Mouse (Mus musculus) midbrain, embryonic 12.5 days (tissue): ENCODE results near the gene Olfr1034. TPM values are rescaled to one million over a fixed set of nuclear protein-coding genes. Genes with fewer than 3 reads are reported as not detected.
"Not testable (repeated sequence)": the region's sequence is repeated elsewhere in the genome, so short reads cannot be mapped to it uniquely, and the experiment has no call there.

ENCODE experiments used
- ATAC-seq: fragments of 200-750 bp; cut with Nextera tagmentation; 2 replicates; pipeline ENCODE4 v1.8.0; 2017; ENCODE audit warnings: low read depth, moderate TSS enrichment, moderate library complexity; ENCODE audit not compliant: low FRiP score
- H3K27ac ChIP-seq: fragments of 300-500 bp; sonication (generic); replicated peaks from 2 replicates; pipeline ENCODE4 v1.5.1; 2016; ENCODE audit warnings: mild to moderate bottlenecking
- H3K27me3 ChIP-seq: fragments of 300-500 bp; sonication (generic); 2 replicates; pipeline ENCODE4 v1.6.1; 2016; ENCODE audit warnings: mild to moderate bottlenecking
- H3K36me3 ChIP-seq: fragments of 300-500 bp; sonication (generic); 2 replicates; pipeline ENCODE4 v1.6.1; 2016
- H3K4me1 ChIP-seq: fragments of 300-500 bp; sonication (generic); 2 replicates; pipeline ENCODE4 v1.6.1; 2016
- H3K4me2 ChIP-seq: fragments of 300-500 bp; sonication (generic); replicated peaks from 2 replicates; pipeline ENCODE4 v1.6.1; 2016; ENCODE audit warnings: mild to moderate bottlenecking, moderate library complexity
- H3K4me3 ChIP-seq: fragments of 300-500 bp; sonication (generic); 2 replicates; pipeline ENCODE4 v1.5.1; 2016; ENCODE audit warnings: mild to moderate bottlenecking
- H3K9ac ChIP-seq: fragments of 300-500 bp; sonication (generic); replicated peaks from 2 replicates; pipeline ENCODE4 v1.6.1; 2016; ENCODE audit warnings: mild to moderate bottlenecking, moderate library complexity
- H3K9me3 ChIP-seq: fragments of 300-500 bp; sonication (generic); 2 replicates; pipeline ENCODE4 v1.6.1; 2016; ENCODE audit warnings: mild to moderate bottlenecking
- WGBS: fragments of 180-500 bp; shearing (Covaris S2); methylation state at CpG from one replicate; pipeline ENCODE4 v1.1.7; 2016; 5-methylcytosine and 5-hydroxymethylcytosine counted together
- polyA plus RNA-seq: library from polyadenylated mRNA; unstranded; fragments of >200 nt; fragmentation: Nextera tagmentation; extraction: Ambion mirVana; gene quantifications from 2 replicates; pipeline ENCODE4 v1.2.1, GENCODE M21; 2016

The Olfr1034 gene
- 0.05 TPM in 1 of 2 replicates, not detected in the other for polyA plus RNA-seq

- H3K9me3 ChIP-seq = no peaks in the 10 kb centered on the region
- no peaks in the 10 kb centered on the region for H3K36me3 ChIP-seq
- no peaks in the 10 kb centered on the region for H3K4me1 ChIP-seq
- H3K9ac ChIP-seq = no peak within 1 kb of the TSS
- H3K27me3 ChIP-seq = no peaks in the 10 kb centered on the region
- no peak within 1 kb of the TSS for H3K4me3 ChIP-seq
- H3K4me2 ChIP-seq = no peak within 1 kb of the TSS
- no peak for ATAC-seq
- no peak within 1 kb of the TSS for H3K27ac ChIP-seq
These were observed at the start of gene Olfr1034 for GRCm38 (mm10) chr2:86045561-86045960. Gene Olfr1034, plus strand, starts transcription at chr2:86045861.

- Histone ChIP-seq H3K36me3 (no peaks in the 10 kb centered on the region), H3K4me1 (no peaks in the 10 kb centered on the region), H3K9me3 (no peaks in the 10 kb centered on the region), H3K27me3 (no peaks in the 10 kb centered on the region), H3K4me3 (no peak within 1 kb of the TSS), H3K9ac (no peak within 1 kb of the TSS), H3K4me2 (no peak within 1 kb of the TSS), H3K27ac (no peak within 1 kb of the TSS)
- ATAC-seq = no peak
- WGBS = 86% methylated on average over 7 of the region's 7 CpGs
These were observed 40.4 kb upstream of the Olfr1034 start, which contains the start of gene Olfr1032 for GRCm38 (mm10) chr2:86005240-86005639. Gene Olfr1032, plus strand, starts transcription at chr2:86005540.

GRCm38 (mm10) chr2:86020406-86020805, 25.3 kb upstream of the Olfr1034 start, which contains the start of gene Olfr1033:
Gene Olfr1033, plus strand, starts transcription at chr2:86020633.
- H3K9ac ChIP-seq, H3K27ac ChIP-seq, ATAC-seq, H3K27me3 ChIP-seq, H3K9me3 ChIP-seq, H3K36me3 ChIP-seq, H3K4me1 ChIP-seq: not testable (repeated sequence)
- Histone ChIP-seq H3K4me2 (peak within 1 kb of the TSS; percentile 47), H3K4me3 (peak within 1 kb of the TSS; percentile 33)
- WGBS = 9% methylated on average over 11 of the region's 11 CpGs

GRCm38 (mm10) chr2:86021518-86021917, 24.1 kb upstream of the Olfr1034 start:
- not testable (repeated sequence) for H3K4me1 ChIP-seq
- 97% methylated on average over 6 of the region's 9 CpGs for WGBS

GRCm38 (mm10) chr2:86050777-86051176, 5.1 kb downstream of the Olfr1034 start:
- not testable (repeated sequence) for H3K27me3 ChIP-seq, H3K4me3 ChIP-seq, H3K4me2 ChIP-seq, H3K9me3 ChIP-seq, H3K9ac ChIP-seq, H3K4me1 ChIP-seq, H3K27ac ChIP-seq, H3K36me3 ChIP-seq
- ATAC-seq = 0 out of 2 replicates have a peak, but pooled peaks have one; percentile 58

More at GRCm38 (mm10) chr2:86021518-86021917, 24.1 kb upstream of the Olfr1034 start:
- not testable (repeated sequence) for H3K4me3 ChIP-seq, H3K27me3 ChIP-seq, H3K4me2 ChIP-seq, H3K27ac ChIP-seq, ATAC-seq, H3K36me3 ChIP-seq, H3K9me3 ChIP-seq, H3K9ac ChIP-seq

GRCm38 (mm10) chr2:86063766-86064165, 18.1 kb downstream of the Olfr1034 start:
- H3K36me3 ChIP-seq, H3K9ac ChIP-seq, H3K9me3 ChIP-seq, H3K27me3 ChIP-seq, H3K4me3 ChIP-seq, ATAC-seq, H3K4me2 ChIP-seq, H3K27ac ChIP-seq, H3K4me1 ChIP-seq: not testable (repeated sequence)
- 94% methylated on average over 2 of the region's 2 CpGs for WGBS

GRCm38 (mm10) chr2:86070189-86070588, 24.5 kb downstream of the Olfr1034 start:
- Histone ChIP-seq H3K36me3 (no peaks in the 10 kb centered on the region), H3K9me3 (no peaks in the 10 kb centered on the region), H3K27ac (no peak overlapping the region), H3K4me3 (no peak overlapping the region), H3K9ac (no peak overlapping the region), H3K4me2 (no peak overlapping the region), H3K4me1 (no peaks in the 10 kb centered on the region), H3K27me3 (no peaks in the 10 kb centered on the region)
- WGBS = 97% methylated on average over 8 of the region's 8 CpGs
- ATAC-seq = no peak

GRCm38 (mm10) chr2:86073692-86074091, 28.0 kb downstream of the Olfr1034 start, which contains the start of gene Olfr1036:
Gene Olfr1036, plus strand, starts transcription at chr2:86073992.
- not testable (repeated sequence) for H3K4me3 ChIP-seq, H3K9me3 ChIP-seq, H3K4me2 ChIP-seq, H3K4me1 ChIP-seq, H3K27me3 ChIP-seq, ATAC-seq, H3K36me3 ChIP-seq, H3K27ac ChIP-seq, H3K9ac ChIP-seq

GRCm38 (mm10) chr2:86080478-86080877, 34.8 kb downstream of the Olfr1034 start:
- H3K4me2 ChIP-seq, H3K27me3 ChIP-seq, H3K27ac ChIP-seq, H3K4me3 ChIP-seq, ATAC-seq, H3K36me3 ChIP-seq, H3K4me1 ChIP-seq, H3K9ac ChIP-seq, H3K9me3 ChIP-seq: not testable (repeated sequence)
- WGBS = 90% methylated on average over 1 of the region's 1 CpGs

- H3K27me3 ChIP-seq = no peaks in the 10 kb centered on the region
- no peaks in the 10 kb centered on the region for H3K36me3 ChIP-seq
- H3K4me2 ChIP-seq = no peak within 1 kb of the TSS
- H3K4me1 ChIP-seq = no peaks in the 10 kb centered on the region
- no peak for ATAC-seq
- H3K9ac ChIP-seq = no peak within 1 kb of the TSS
- 90% methylated on average over 2 of the region's 2 CpGs for WGBS
- H3K27ac ChIP-seq = no peak within 1 kb of the TSS
- H3K4me3 ChIP-seq = no peak within 1 kb of the TSS
- no peaks in the 10 kb centered on the region for H3K9me3 ChIP-seq
These were observed 41.6 kb downstream of the Olfr1034 start, which contains the start of gene Olfr1037 for GRCm38 (mm10) chr2:86087285-86087684. Gene Olfr1037, minus strand, starts transcription at chr2:86087385.

Other genes starting within 250 kb of the Olfr1034 start
- gene Olfr1016, start 243.3 kb upstream of the Olfr1034 start, polyA plus RNA-seq = not detected in 2 replicates
- gene Olfr1018, start 227.4 kb upstream of the Olfr1034 start, polyA plus RNA-seq = not detected in 2 replicates
- not detected in 2 replicates for gene Olfr1019, start 200.4 kb upstream of the Olfr1034 start, polyA plus RNA-seq
- gene Olfr1020, start 198.8 kb upstream of the Olfr1034 start, polyA plus RNA-seq = not detected in 2 replicates
- not detected in 2 replicates for gene Olfr1022, start 177.3 kb upstream of the Olfr1034 start, polyA plus RNA-seq
- gene Olfr1023, start 160.2 kb upstream of the Olfr1034 start, polyA plus RNA-seq = not detected in 2 replicates
- gene Olfr1024, start 140.8 kb upstream of the Olfr1034 start, polyA plus RNA-seq = not detected in 2 replicates
- not detected in 2 replicates for gene Olfr1025-ps1, start 130.7 kb upstream of the Olfr1034 start, polyA plus RNA-seq
- not detected in 2 replicates for gene Olfr1026, start 124.3 kb upstream of the Olfr1034 start, polyA plus RNA-seq
- gene Olfr1028, start 95.4 kb upstream of the Olfr1034 start, polyA plus RNA-seq = not detected in 2 replicates
- gene Olfr1029, start 72.0 kb upstream of the Olfr1034 start, polyA plus RNA-seq = not detected in 2 replicates
- not detected in 2 replicates for gene Olfr1030, start 66.6 kb upstream of the Olfr1034 start, polyA plus RNA-seq
- gene Olfr1031, start 55.6 kb upstream of the Olfr1034 start, polyA plus RNA-seq = not detected in 2 replicates
- not detected in 2 replicates for gene Olfr1032, start 40.3 kb upstream of the Olfr1034 start, polyA plus RNA-seq
- gene Olfr1033, start 25.2 kb upstream of the Olfr1034 start, polyA plus RNA-seq = not detected in 2 replicates
- gene Olfr1036, start 28.1 kb downstream of the Olfr1034 start, polyA plus RNA-seq = not detected in 2 replicates
- gene Olfr1037, start 41.5 kb downstream of the Olfr1034 start, polyA plus RNA-seq = not detected in 2 replicates
- gene Olfr1039, start 90.1 kb downstream of the Olfr1034 start, polyA plus RNA-seq = not detected in 2 replicates
- gene Olfr1040, start 100.9 kb downstream of the Olfr1034 start, polyA plus RNA-seq = not detected in 2 replicates
- not detected in 2 replicates for gene Olfr1042, start 116.0 kb downstream of the Olfr1034 start, polyA plus RNA-seq
- not detected in 2 replicates for gene Olfr1043, start 121.7 kb downstream of the Olfr1034 start, polyA plus RNA-seq
- not detected in 2 replicates for gene Olfr1044, start 132.0 kb downstream of the Olfr1034 start, polyA plus RNA-seq
- not detected in 2 replicates for gene Olfr52, start 139.8 kb downstream of the Olfr1034 start, polyA plus RNA-seq
- gene Olfr1045, start 157.1 kb downstream of the Olfr1034 start, polyA plus RNA-seq = not detected in 2 replicates
- not detected in 2 replicates for gene Olfr1046, start 173.5 kb downstream of the Olfr1034 start, polyA plus RNA-seq
- gene Olfr1047, start 185.5 kb downstream of the Olfr1034 start, polyA plus RNA-seq = not detected in 2 replicates
- not detected in 2 replicates for gene Olfr1048, start 194.4 kb downstream of the Olfr1034 start, polyA plus RNA-seq
- not detected in 2 replicates for gene Olfr1049, start 212.5 kb downstream of the Olfr1034 start, polyA plus RNA-seq
- not detected in 2 replicates for gene Olfr1051, start 233.2 kb downstream of the Olfr1034 start, polyA plus RNA-seq
- gene Olfr1052, start 246.6 kb downstream of the Olfr1034 start, polyA plus RNA-seq = not detected in 2 replicates